Mouse (Mus musculus): ENCODE data around the gene Rmdn3.

Rmdn3 gene

DNA sequence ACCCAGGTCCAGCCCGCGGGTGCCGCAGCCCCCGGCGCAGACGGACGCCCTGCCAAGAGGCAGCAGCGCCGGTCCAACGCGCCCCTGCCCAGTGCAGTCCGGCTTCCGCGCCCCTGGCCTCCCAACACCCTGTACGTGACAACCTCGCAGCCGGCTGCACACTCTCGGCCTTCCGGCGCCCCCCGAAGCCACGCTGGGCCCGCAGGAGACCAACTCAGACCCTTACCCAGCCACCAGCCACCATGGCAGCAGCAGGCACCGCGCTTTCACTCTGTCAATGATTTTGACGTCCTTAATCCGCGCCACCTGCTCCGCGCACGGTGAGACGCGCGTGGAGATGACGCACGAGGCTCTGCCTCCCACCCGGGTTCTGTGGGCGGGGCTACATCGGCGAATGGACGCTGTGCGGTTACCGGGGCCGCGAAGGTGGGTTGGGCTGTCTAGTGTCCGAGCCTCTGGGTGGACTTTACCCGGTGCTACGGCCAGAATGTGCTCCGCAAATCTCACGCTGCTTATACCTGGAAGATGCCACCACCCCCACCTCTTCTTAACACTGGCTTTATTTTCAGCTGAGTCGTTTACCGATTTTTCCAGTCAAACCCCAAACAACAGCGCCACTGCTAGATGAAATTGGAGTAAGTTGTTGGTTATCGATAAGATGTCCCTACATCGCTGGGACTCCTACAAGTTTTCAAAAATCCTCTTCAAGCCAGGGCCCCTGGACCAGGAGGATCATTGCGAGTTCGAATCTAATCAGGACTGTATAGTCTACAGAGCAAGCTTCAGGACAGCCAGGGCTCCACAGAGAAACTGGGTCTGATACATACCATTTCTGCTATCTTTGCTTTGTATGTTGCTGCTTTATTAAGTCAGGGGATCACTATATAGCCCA is at the start of gene Rmdn3:
Rmdn3 (minus strand) TSS at position 354 of the 892 bp plus-strand sequence.
- DNase-seq (ENCODE audit: low spot score), result peak; percentile 92

DNA sequence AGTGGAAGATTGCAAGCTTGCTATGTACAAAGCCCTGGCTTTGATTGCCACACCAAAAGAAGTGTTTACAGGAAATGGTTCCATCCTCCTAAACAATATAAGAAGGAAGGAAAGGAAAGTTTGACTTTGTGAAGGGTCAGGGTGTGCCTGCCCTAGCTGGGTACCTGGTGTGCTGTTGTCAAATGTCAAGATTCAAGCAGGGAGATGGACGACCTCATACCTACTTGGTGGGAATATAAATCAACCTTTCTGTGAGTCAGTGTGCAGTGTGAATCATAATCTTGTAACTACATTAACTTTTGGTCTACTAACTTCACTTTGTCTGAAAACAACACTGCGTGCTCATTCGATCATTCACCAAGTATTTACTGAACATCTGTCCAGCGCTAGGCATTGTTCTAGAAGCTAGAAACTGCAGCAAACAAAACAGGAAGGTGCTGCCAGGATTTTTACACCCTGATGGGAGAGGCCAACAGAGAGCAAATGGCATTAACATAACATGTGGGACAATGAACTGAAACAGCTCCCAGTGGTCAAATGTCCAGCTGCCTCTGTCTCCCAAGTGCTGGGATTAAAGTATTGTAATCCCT is 47.1 kb upstream of the Rmdn3 start:
- no peak for DNase-seq (ENCODE audit: low spot score)

DNA sequence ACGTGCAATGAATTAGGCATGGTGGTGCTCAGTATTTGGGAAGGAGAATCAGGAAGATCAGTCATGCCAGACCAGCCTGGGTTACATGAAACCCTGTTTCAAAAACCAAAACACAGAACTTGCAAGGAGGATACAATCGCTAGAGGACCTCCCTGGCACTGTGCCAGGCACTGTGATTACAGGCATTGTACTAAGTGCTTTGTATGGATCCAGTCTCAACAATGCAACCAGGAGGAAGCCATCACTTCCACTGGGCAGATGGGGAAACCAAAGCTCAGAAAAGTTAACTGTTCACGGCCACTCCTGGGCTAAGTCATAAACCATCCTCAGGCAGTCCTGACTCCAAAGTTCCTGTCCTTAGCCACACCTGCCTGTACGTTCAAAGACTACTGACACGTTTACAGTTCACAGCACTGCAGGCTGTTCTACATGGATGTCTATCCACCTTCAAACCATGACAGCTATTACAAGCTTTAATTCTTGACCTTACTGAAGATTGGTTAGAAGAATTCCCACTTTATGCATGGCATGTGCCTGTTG is 46.1 kb upstream of the Rmdn3 start:
- no peak for DNase-seq (ENCODE audit: low spot score)

DNA sequence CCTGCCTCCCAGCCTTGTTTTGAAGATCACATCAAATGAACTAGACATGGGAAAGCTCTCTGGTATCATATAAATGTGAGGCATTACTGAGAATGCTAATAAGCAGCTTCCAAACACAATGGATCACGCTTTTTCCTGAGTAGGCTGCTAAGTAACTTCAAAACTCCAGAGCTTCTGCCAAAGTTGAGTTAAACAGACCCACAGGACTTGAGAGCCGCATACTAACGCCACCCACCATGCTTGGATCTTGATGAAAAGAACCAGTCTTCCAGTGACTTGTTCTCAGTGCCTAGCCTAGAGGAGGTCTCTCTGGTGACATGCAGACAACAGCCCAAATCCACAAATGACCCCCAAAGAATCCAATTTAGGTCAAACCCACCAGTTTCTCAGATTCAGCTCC is 42.1 kb upstream of the Rmdn3 start:
- DNase-seq (ENCODE audit: low spot score), result no peak

DNA sequence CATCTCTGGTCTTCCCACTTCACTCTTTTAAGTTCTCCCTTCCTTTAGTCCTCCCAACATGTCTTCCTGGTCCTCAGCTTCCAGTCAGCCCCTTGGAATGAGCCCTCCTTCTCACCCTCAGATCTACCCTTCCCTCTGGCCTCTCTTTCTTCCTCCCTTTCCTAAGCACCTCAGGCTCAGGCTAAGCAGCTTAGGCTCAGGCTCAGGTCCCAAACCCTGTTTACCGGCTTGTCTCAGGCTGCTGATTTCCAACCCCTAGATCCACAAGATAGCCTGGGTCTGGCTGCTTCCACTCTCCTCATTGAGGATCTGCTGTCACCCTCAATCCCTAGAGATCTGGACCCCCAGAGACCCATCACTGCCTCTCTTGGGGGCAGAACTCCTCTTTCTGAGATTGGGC is 41.2 kb upstream of the Rmdn3 start:
- DNase-seq (ENCODE audit: low spot score), result no peak

DNA sequence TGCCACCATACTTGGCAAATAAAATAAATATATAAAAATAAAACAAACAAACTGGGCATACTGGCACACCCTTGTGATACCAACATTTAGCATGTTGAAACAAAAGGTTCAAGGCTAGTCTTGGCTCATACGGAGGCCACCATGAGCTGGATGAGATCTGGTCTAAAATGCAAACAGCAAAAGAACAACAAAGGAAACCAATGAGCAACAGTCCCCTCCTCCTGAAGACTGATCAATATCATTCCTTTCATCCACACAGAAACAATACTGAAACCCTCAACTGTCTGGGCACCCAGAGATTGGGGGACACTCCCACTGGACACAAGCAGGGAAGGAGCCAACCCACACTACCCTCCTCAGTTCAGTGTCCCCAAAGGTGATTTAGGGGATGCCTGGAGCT is 40.7 kb upstream of the Rmdn3 start:
- DNase-seq (ENCODE audit: low spot score), result no peak

DNA sequence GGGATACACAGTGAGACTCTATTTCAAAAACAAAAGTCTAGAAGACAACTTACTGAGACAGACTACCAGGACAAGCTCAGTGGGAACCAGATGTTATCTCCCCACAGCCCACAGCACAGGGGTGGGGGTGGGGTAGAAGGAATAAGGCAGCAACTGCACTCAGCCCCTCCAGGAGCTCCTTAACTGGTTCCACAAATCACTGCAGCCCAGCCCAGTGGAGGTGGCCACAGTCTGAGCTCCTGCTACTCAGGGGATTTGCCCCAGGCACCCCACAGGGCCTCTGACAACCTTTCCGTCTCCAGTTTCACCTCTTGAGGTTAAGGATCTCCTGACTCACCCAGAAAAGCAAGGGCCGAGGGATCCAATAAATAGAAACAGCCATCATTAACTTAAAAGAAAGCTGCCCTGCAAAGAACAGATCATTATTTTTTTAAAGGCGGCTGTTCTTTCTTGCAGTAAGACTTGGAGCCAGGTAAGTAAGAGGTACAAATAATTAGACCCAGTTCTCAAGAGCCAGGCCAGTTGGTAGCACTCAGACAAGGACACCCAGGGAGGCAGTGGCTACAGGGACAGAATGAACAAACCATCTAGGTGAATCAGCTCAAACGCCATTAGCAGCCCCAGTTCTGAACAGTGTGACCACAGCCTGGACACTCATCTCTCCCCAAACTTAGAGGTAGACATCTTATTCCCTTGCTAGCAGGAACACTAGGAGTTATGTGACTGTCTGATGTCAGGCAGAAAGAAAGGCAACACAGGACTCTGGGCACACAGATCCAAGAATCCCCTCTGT is 39.7 kb upstream of the Rmdn3 start:
- no peak for DNase-seq (ENCODE audit: low spot score)

DNA sequence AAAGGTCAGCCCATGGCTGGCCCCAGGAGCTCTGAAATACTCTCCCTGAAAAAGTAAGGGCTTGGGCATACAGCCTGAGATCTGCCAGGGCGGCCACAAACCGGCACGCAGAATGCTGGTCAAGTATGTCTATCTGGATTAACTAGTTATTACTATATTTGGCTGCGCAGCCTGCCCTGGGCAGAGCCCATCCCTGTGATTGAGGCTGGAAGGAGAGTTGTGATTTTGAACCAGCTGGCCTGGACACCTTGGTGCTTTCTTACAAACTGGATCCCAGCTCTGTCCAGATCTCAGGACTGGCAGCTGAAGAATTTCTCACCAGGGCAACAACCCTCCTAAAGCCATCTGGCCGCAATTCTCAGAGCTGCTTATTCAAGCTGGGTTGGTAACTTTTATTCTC is 37.3 kb upstream of the Rmdn3 start:
- no peak for DNase-seq (ENCODE audit: low spot score)

DNA sequence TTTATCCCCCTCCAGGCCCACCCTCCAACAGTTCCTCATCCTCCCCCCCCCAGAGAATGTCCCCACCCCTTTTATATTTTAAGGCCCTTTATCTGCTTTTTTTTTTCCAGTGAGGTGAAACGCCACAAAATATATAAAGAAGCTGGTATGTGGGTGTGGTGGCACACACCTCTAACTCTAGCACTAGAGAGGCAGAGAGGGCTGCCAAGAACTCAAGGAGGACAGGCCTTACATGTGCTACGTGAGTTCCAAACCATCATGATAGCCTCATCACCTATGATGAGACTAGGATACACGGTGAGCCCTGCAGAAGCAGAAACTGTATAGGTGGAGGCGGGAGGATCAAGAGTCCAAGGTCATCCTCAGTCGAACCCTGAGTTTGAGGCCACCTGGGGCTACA is 34.1 kb upstream of the Rmdn3 start:
- no peak for DNase-seq (ENCODE audit: low spot score)

DNA sequence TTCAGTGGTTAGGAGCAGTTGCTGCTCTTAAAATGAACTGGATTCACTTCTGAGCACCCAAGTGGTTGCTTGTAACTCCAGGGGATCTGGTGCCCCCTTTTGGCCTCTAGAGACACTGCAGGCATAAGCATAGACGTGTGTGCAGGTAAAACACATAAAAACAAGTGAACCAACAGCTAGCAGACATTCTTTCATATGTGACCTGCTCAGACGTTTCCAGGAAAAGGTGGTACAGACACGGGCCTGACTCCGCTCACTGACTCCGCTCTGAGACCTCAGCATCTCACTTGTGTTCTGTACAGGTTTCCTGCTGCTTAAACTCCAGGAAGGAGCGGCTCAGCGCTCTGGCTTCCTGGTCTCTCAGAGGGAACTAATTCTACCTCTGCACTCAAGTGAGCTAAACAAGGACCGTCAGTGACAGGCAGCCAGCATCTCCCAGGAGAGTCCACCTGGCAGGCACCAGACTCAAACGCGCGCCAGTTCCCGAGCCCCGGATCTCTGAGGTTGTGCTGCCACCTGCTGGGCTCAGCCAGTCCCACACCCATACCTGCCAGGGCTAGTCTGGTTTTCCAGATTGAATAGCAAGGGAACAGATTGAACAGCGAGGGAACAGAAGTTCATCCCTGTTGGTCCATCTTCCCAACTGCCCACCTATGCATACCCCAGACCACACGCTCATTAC is 32.3 kb upstream of the Rmdn3 start:
- DNase-seq (ENCODE audit: low spot score), result peak; percentile 78

DNA sequence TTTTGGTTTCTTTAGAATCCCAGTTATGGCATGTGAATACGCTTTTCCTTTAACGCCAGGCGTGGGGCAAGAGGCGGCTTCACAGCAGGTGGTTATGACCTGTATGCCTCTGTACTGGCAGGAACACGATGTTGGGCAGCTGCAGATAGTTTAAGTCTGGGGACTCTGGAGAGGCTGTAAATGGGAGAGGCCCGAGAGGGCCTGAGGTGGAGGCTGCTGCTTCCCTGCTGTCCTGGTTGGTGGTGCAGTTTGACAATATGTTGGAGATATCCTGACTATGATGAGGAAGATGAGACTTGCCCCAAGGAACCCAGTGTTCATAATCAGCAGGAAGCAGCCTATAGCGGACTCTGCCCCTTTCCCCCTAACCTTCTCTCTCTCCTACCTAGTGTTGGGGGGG is 26.1 kb upstream of the Rmdn3 start:
- no peak for DNase-seq (ENCODE audit: low spot score)

DNA sequence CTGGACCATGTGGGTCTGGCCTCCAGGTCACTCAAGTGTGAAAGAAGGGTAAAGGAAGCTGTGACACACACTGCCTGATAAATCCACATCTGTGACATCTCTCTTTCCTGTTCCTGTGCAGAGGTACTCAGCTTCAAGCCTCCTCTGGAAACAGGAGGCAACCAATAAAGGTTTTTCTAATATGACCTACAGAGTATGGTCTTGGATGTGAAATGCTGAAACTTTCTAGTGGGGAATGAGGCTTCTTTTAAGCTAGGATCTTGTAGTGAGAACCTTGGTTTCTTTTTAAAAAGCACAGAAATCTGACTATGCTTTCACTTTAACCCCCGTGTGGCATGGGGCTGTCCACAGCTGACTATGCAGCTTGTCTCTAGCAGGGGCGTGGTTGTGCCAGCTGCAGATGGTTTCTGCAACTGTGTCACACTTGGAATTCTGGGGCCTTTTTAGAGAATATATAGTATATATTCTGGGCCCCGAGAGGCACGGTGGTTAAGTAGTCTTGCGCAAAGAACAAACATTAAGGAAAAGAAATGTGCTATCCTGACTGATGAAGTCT is 20.6 kb upstream of the Rmdn3 start:
- DNase-seq (ENCODE audit: low spot score), result no peak

DNA sequence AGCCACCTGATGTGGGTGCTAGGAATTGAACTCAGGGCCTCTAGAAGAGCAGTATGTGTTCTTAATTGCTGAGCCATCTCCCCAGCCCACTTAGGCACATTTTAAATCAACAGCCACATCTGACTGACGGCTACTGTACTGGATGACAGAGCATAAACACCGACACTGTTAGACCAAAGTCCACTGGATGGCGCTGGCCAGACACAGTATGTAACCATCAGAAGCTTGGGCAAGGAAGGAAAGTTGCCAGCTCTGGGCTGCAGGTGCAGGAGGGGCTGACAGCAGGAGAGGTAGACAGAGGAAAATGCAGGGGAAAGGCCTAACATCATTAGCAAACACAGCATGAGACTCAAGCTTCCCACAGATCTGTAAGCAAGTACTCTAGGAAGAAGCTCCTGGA is 19.9 kb upstream of the Rmdn3 start:
- DNase-seq (ENCODE audit: low spot score), result no peak

DNA sequence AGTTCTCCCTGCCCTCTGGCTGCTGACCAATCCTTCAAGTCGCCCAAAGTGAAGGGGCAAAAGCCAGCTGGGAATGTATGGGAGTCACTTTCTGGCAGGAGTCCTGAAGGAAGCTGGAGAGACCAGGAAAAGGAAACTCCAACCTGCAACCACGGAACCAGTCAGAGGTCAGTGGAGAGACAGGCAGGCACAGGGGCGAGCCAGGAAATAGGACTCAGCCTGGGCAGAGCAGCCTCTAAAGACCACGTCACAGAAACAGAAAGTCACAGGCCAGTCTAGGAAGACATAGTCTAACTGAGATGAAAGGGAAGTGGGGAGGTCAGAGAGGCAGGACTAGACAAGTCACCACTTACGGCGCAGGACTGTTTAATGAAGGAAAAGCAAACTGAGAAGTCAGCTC is 18.8 kb upstream of the Rmdn3 start:
- no peak for DNase-seq (ENCODE audit: low spot score)

DNA sequence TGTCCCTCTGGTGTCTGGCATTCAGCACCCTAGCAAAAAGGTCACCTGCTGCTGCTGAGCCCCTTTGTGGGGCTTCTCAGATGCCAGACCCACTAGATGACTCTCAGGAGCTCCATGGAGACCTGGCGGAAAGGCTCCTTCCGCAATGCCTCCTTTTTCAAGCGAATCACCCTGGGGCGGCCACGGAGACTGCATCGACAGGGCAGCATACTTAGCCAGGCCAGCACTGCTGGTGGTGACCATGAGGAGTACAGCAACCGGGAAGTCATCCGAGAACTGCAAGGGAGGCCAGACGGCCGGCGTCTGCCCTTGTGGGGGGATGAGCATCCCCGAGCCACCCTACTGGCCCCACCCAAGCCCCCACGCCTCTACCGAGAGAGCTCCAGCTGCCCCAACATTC is 18.0 kb upstream of the Rmdn3 start:
- DNase-seq (ENCODE audit: low spot score), result no peak

DNA sequence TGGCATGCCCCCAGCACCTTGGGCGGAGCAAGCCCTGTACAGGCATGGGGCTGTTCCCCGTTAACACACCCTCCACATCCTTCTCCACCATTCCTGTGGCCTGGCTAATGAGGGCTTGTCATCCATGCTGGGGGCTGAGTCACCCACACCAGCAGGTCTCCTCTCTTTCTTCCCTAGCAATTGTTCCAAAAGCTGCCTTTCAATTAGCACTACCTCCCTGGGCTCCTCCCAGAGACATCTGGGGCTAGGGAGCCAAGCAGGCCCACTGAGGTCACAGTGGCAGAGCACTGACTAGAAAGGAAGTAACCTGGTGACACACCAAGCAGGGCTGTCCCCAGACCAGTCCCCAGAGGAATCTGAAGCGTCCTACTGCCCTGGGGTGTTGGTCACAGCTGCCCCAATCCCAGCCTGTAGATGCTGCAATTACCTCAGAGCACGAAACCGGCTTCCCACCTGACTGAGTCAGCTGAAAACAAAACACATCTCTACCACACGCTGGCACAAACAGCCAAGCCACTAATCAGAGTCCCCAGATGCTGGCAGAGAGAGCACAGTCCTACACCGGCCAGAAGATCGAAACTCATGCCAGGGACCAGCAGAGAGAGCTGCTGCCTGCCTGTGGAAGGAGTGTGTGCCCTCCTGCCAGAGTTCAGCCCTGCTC is 17.3 kb upstream of the Rmdn3 start, which contains the start of gene Gm14137:
Gm14137 (plus strand) TSS at position 519 of the 661 bp plus-strand sequence.
- DNase-seq (ENCODE audit: low spot score), result no peak

DNA sequence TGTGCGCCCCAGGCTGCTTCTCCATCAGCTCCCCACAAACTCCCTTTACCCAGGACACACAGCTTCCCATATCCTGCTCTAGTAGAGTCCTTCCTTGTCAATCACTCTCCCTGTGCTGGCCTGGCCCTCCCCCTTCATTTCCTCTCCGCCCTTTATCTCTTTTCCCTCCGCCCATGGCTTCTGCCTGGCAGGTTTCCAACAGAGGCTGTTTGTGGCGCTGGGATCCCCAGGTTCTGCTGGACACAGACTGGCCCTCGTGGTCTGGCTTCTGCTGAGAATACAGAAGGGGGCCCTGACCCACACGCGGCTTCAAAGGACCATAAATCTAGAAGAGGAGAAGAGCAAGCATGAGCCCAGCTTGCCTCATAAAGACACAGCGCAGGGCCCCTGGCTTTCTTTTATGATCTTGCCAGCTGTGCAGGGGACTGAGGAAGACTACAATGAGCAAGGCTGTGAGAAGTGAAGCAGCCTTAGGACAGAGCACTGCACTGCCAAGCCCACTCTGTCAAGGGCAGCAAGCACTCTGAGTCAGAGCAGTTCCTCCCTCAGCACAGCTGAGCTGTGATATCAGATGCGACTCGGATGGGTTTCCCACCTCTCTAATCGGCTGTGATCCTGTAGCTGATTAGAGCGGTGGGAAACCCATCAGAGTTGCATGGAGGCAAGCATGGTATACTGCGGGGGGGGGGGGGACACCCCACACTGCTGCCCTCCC is 16.2 kb upstream of the Rmdn3 start:
- no peak for DNase-seq (ENCODE audit: low spot score)

DNA sequence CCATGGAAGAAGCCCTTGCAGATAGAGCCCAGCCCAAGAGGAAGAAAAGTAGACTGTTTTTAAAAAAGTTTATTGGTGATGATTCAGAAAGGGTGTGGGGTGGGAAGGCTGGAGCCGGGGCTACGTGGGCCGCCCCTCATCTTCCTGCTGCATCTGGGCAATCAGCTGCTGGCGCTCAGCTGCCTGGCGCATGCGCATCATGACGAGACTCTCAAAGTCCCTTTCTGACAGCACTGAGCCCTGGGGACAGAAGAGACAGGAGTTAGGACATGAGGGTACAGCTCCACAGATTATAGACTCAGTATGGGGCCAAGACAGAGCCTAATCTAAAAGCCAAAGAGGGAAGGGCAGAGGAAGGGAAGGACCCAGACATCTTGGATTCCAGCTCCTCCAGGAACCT is 15.6 kb upstream of the Rmdn3 start:
- no peak for DNase-seq (ENCODE audit: low spot score)

DNA sequence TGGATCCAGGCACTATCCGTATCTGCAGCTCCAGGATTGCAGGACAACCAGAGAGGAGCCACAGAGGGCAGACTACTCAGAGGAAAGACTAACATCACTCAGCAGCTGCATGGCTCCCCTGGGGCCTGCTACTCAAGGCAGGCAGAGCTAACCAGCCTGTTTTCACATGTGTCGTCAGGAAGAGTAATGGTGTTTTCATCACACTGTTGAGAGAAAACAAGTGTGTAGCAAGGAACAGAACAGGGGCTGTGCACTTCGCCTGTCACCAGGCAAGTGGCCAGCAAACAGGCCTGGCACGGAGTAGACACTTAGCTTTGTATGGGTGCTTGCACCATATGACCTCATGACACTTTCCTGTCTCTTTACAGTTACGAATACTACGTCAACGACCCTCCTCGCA is 14.7 kb upstream of the Rmdn3 start:
- DNase-seq (ENCODE audit: low spot score), result no peak

DNA sequence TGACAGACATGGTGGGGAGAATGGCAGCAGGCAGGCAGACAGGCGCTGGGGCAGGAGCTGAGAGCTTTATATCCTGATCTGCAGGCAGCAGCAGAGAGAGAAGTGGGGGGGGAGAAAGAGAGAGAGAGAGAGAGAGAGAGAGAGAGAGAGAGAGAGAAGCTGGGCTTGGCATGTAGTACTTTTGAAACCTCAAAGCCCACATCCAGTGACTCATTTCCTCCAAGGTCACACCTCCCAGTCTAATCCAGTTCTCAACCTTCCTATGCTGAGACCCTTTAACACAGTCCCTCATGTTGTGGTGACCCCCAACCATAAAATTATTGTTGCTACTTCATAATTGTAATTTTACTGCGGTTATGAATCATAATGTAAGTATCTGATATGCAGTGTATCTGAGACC is 13.4 kb upstream of the Rmdn3 start:
- no peak for DNase-seq (ENCODE audit: low spot score)

DNA sequence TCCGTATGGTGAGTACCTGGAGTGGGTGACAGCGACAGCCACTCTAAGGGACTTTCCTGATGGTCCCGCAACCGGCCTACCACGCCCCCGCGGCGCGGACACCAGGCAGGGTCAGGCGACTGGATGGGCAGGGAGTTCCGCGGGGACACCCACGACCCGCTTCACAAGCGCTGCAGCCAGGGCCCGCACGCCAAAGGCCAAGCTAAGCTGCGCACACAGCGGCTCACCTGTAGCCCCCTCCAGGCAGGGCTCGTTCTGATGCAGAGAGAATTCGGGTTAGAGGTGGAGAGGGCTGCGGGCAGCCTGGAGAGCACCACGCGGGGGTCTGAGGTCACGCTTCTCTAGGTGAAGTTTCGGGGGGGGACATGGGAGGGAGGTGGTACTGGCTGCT is 11.0 kb upstream of the Rmdn3 start:
- no peak for DNase-seq (ENCODE audit: low spot score)
